Mouse (Mus musculus) thymus, postnatal 0 days (tissue): Measurements from ENCODE around the gene Gm10300. TPM values are rescaled to one million over a fixed set of nuclear protein-coding genes. Genes with fewer than 3 reads are reported as not detected.

Source experiments
- DNase-seq: peaks from one replicate; pipeline ENCODE4 v3.0.0-alpha.2; 2015; ENCODE audit warnings: low spot score
- polyA plus RNA-seq: library from polyadenylated mRNA; unstranded; fragments of >200 nt; fragmentation: Nextera tagmentation; extraction: Ambion mirVana; gene quantifications from 2 replicates; pipeline ENCODE4 v1.2.1, GENCODE M21; 2015

Gm10300 gene
- polyA plus RNA-seq, 1 experiment from 2014 or later: 0.08 TPM

DNA sequence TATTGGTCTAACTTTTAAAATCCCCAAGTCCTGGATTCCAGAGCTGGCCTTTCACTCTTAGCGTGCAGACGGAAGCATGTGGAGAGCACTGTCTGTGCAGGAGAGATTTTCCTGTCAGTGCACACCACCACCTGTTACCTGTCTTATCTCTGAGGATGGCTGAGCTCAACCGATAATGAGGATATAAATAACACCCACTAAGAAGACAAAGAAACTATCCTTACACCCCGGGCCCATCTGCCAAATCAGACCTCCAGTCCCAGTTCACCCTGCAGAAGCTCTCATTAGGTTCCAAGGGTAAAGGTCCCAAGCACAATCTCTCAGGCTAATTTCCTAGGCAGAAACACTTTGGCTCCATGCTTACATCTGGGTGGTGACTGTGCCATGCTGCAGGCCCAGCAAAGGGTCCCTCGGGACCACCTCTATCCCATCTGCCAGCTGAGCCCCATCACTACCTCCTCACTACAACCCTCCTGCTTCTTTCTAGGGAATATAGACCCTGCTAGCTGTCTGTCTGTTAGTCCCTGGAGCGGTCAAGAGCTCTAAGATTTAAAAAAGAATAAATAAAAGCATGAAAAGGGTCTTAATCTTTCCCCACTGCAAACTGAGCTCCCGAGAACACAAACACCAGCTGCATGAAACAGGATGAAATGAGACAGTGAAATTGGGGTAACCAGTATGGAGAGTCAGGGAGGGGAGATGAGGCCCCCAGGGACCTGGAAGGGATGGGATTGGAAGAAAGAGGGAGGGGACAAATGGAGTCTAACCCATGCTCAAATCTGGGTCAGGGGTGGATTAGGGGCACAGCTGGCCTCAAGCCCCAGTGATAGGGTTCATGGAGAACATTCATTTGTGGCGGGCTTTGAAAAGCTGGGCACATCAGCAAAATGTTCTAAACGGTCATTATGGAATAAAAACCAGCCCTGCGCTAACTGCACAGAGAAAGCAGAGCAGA lies 22.9 kb upstream of the Gm10300 start:
- no peak for DNase-seq

DNA sequence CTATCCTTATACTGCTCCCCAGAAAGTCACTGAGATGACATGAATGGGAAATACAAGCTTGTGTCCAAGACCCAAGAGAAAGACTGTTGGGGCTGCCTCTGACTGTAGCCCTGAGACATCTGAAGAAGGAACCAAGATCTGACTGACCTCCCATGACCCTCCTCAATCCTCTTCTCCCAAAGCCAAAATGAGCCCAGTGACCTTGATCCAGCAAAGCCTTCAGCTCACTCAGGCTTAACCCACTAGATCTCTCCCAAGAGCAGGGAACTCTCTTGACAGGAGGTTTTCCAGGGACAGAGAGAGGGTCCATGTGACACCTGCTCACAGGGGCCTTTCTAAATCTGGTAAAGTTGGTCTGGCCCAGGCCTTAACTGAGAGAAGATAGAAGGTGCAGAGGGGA lies 17.2 kb upstream of the Gm10300 start:
- DNase-seq: no peak

DNA sequence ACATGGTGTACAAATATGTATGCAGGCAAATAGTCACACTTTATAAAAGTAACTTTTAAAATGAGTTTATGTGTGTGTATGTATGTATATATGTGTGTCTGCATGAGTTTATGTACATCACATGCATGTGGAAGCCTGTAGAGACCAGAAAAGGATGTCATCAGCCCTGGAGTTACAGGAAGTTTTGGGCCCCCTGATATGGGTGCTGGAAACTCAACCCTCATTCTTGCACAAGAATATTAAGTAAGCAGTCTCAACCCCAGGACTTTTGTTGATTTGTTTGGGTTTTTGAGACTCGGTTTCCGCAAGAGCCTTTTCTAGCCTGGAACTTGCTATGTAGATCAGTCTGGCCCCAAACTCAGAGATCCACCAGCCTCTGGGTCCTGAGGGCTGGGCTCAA lies 15.0 kb upstream of the Gm10300 start:
- DNase-seq: no peak

GRCm38 (mm10) chr4:132060040-132060832 lies 14.3 kb upstream of the Gm10300 start:
- DNase-seq: no peak

- no peak for DNase-seq
Measured at GRCm38 (mm10) chr4:132062289-132062688, 12.2 kb upstream of the Gm10300 start.

- no peak for DNase-seq
Measured at GRCm38 (mm10) chr4:132062934-132063884, 11.3 kb upstream of the Gm10300 start.

GRCm38 (mm10) chr4:132064550-132064949 lies 9.9 kb upstream of the Gm10300 start:
- DNase-seq: no peak

DNA sequence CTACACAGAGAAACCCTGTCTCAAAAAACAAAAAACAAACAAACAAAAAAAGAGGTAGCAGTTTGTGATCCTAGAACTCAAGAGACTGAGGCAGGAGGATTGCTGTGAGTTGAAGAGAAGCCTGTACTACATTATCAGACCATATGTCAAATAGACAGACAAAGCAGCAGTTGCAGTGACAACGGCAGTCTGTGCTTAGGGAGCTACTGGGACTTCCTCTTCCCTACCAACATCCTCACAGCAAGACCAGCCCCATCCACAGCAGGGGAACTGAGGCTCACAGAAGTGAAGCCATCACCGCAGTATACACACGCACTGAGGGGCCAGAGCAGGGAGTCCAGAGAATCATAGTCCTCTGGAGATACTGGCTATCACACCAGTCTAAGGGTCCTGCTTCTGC lies 8.9 kb upstream of the Gm10300 start:
- DNase-seq: no peak

DNA sequence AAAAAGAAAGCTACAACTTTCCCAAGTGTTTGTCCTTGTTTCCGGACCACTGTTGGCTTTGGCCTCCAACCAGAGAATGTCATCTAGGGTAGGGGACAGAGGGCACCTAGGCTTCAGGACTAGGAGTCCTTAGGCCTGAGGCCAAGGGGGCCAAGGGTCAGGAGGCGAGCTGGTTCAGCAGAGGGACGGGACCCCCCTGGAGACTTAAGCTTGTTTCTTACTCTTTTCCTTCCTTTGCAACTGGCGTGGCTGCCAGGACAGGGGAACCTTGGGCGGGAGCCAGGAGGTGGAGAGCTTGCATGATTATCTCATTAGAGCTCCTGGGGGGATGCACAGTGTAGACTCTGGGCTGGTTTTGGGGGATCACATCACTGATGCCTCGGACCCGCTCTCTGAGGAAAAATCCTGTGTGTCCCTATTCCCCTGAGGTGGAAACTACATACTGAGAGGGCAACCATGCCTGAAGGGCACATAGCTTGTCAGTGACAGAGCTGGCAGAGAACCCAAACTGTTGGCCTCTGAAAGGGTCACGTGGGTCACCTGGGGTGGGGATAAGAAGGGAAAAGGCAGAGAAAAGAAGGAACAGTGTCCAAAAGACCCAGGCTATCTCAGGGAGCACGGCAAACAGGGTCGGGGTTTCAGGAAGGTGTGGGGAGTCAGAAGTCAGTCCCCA lies 8.3 kb upstream of the Gm10300 start:
- DNase-seq: no peak

GRCm38 (mm10) chr4:132067112-132067937 lies 7.2 kb upstream of the Gm10300 start:
- DNase-seq: no peak

DNA sequence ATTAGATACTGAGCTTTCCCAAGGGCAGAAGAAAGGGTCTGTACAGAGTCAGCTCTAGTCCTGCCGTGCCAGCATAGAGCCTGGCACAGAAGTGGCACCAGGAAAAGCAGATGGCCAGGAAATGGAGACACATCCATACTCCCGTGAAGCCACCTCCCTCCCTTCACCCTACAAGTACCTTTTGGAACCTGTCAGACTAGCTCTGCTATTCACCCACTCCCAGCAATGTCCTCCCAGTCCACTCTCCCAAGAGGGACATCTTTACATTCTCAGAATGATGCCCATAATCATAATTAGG lies 6.6 kb upstream of the Gm10300 start:
- DNase-seq: no peak

GRCm38 (mm10) chr4:132071674-132072073 lies 2.8 kb upstream of the Gm10300 start:
- no peak for DNase-seq

GRCm38 (mm10) chr4:132072156-132072555 lies 2.3 kb upstream of the Gm10300 start:
- no peak for DNase-seq

DNA sequence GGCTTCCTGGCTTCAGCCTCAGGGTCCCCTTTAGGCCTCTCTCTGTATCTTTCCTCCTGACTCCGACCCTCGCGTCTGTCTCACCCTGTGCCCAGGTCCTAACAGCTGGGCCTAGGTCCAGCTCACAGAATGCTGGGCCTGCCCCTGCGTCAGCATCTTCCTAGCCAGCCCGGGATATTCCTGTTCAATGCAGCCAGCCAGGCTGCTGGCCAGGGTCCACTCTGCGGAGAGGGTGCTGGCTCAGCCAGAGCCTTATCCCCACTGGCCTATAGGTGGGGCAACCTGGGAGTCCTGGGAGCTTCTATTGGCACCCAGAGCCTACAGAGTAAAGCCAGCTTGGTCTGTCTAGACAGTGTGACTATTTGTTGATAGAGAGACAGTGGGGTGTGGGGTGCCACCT lies 1.6 kb upstream of the Gm10300 start:
- no peak for DNase-seq

DNA sequence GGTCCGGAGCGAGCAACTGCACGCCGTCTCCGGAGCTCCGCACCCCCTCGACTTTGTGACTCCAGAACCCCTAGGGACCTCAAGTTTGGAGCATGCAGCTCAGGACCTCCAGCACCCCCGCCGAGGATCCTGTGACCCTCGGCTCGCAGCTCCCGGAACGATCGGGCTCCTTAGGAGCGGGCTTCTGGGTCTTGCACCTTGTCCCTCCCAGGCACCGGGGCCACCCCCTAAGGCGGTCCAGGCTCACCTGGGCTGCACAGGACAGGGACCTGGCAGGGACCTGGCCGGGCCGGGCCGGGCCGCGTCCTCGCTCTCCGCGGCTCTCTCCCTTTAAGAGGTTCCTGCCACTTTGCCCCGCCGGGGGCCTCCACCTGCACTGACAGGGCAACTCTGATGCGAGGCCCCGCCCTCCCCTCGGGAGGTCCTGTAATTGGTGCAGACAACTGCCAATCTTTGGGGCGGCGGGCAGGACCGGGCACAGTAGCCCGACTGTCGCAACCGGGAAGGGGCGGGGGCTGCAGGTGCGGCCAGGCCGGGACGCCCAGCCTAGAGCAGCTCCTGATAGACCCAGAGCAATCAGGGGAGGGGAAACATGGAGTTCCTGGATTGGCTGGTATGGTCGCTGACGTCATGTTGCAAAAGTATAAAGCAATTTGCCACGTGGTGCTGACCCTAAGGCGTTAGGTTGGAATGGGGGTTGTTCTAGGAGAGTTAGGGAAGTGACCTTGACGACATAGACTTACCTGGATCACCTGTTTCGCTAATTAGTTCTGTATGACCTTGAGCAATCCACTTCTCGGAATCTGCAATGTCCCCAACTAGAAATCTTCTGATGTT lies 654 bp downstream of the Gm10300 start, which contains the start of gene Epb41:
TSS of gene Epb41 (minus strand) at position 389 of the 837 bp plus-strand sequence.
- DNase-seq: peak; percentile 98

GRCm38 (mm10) chr4:132075796-132076195 lies 1.3 kb downstream of the Gm10300 start:
- no peak for DNase-seq

DNA sequence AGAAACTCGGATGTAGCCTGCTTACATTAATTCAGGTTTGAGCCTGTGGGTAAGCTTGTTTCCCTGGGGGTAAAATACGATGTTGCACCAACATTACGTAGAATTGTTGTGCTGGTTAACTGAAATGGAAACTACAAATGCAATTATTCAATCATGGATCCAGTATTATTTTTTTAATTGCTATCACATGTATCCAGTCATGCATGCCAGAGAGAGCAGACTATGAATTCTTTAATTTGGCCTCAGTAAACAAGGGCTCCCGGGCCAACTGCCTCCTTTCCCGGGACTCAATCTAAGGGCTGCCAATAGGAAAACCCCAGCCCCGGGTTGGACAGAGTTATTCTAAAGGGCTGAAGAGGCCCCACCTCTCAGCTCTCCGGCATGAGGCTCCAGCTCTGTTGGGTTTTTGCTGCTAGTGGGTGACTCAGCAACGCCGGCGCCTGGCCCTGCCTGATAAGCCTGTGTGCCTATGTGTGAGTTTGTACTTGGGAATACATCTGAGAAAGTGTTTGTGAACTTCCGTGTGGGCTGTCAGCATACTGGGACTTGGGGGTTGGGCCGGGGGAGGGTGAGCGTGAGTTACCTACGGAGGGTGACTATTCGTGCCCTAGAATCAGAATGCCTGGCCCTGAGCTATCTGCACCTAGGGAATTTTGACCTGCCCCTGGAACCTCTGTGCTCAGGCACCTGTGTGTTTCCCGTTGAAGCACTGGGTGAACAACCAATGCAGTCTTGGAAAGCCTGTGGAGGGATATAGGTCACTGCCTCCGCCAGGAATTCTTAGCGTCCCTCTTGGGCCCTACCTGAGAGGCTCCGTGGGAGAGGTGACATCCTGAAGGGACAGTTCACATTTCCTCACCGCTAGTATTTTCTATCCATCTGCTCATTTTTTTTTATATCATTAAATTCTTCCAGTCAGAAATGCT lies 2.2 kb downstream of the Gm10300 start:
- DNase-seq: no peak

DNA sequence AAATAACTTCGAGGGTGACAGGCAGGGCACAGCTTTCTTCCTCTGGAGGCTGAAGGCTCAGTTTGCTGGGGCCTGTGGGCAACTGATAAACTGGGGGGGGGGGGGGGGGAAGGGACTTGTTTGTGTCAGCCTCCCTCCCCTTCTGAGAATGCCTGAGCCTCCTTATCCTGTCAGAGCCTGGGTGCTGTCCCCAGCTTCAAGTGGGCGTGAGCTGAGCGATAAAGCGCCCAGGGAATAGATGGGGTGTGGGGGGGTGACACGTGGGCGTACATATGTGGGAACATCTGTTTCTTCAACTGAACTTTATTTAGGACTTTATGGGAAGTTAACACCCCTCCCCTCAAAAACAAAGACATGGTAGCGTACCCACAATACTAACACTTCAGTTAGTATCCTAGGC lies 2.9 kb downstream of the Gm10300 start:
- no peak for DNase-seq
